Mouse (Mus musculus) midbrain, embryonic 16.5 days (tissue): ENCODE data around the gene Mrps26. TPM values are rescaled to one million over a fixed set of nuclear protein-coding genes. Genes with fewer than 3 reads are reported as not detected.

Source experiments
- ATAC-seq: fragments of 200-750 bp; cut with Nextera tagmentation; 2 replicates; pipeline ENCODE4 v1.8.0; 2017; ENCODE audit warnings: moderate TSS enrichment
- H3K27ac ChIP-seq: fragments of 300-500 bp; sonication (generic); 2 replicates; pipeline ENCODE4 v1.5.1; 2014; ENCODE audit warnings: mild to moderate bottlenecking, low read length, mixed read lengths
- H3K27me3 ChIP-seq: fragments of 300-500 bp; sonication (generic); 2 replicates; pipeline ENCODE4 v1.6.1; 2014; ENCODE audit warnings: low read depth, low read length, mixed read lengths; ENCODE audit not compliant: control insufficient read depth, insufficient read depth
- H3K36me3 ChIP-seq: fragments of 300-500 bp; sonication (generic); 2 replicates; pipeline ENCODE4 v1.6.1; 2014; ENCODE audit warnings: mild to moderate bottlenecking, low read length, moderate library complexity, mixed read lengths; ENCODE audit not compliant: control insufficient read depth, insufficient read depth
- H3K4me1 ChIP-seq: fragments of 300-500 bp; sonication (generic); 2 replicates; pipeline ENCODE4 v1.6.1; 2014; ENCODE audit warnings: mild to moderate bottlenecking, low read length, mixed read lengths; ENCODE audit not compliant: control insufficient read depth, insufficient read depth
- H3K4me2 ChIP-seq: fragments of 300-500 bp; sonication (generic); 2 replicates; pipeline ENCODE4 v1.6.1; 2014; ENCODE audit warnings: mild to moderate bottlenecking, low read length, mixed read lengths
- H3K4me3 ChIP-seq: fragments of 300-500 bp; sonication (generic); 2 replicates; pipeline ENCODE4 v1.5.1; 2014; ENCODE audit warnings: low read depth, mild to moderate bottlenecking, low read length, moderate library complexity, mixed read lengths
- H3K9ac ChIP-seq: fragments of 300-500 bp; sonication (generic); 2 replicates; pipeline ENCODE4 v1.6.1; 2014; ENCODE audit warnings: low read depth, low read length, mixed read lengths
- H3K9me3 ChIP-seq: fragments of 300-500 bp; sonication (generic); replicated peaks from 2 replicates; pipeline ENCODE4 v1.6.1; 2014; ENCODE audit warnings: mild to moderate bottlenecking, low read length, mixed read lengths; ENCODE audit not compliant: control insufficient read depth, poor library complexity, severe bottlenecking
- WGBS: fragments of 180-500 bp; shearing (Covaris S2); extraction: QIAGEN DNeasy Blood & Tissue Kit; methylation state at CpG from one replicate; pipeline ENCODE4 v1.1.7; 2014; 5-methylcytosine and 5-hydroxymethylcytosine counted together
- microRNA-seq: library from miRNA; unstranded; fragments of <30 nt; microRNA quantifications from one replicate; pipeline ENCODE4, GENCODE M21; 2017
- polyA plus RNA-seq: library from polyadenylated mRNA; unstranded; fragments of >200 nt; fragmentation: Nextera tagmentation; extraction: Ambion mirVana; gene quantifications from 2 replicates; pipeline ENCODE4 v1.2.1, GENCODE M21; 2015

The Mrps26 gene
- polyA plus RNA-seq, 1 experiment from 2014 or later: 109 TPM

DNA sequence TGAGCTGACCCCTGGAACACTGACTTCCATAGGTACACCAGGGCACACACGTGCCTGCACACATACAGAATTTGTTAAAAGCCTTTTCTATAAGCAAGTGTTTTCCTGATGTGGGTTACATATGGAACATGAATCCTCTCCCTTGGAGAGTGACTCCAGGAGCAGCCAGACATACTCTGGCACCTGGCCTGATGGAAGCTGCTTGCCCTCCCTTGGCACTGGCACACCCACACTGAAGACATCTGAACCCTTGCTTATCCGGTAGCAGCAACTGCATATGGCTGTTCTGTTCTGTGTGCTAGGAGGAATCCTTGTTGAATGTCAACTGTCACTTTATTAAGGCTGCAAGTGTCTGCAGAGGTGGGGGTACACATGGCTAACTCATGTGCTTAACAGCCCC is 27.5 kb downstream of the Mrps26 start:
- H3K36me3 ChIP-seq: peaks cover 16% of the 10 kb centered on the region
- H3K4me3 ChIP-seq: no peak overlapping the region
- H3K9me3 ChIP-seq: no peaks in the 10 kb centered on the region
- no peaks in the 10 kb centered on the region for H3K4me1 ChIP-seq
- no peak for ATAC-seq
- no peaks in the 10 kb centered on the region for H3K27me3 ChIP-seq
- no peak overlapping the region for H3K4me2 ChIP-seq
- 98% methylated on average over 2 of the region's 2 CpGs for WGBS
- no peak overlapping the region for H3K9ac ChIP-seq
- H3K27ac ChIP-seq: no peak overlapping the region

- no peak overlapping the region for H3K9ac ChIP-seq
- no peaks in the 10 kb centered on the region for H3K9me3 ChIP-seq
- no peaks in the 10 kb centered on the region for H3K4me1 ChIP-seq
- no peak overlapping the region for H3K27ac ChIP-seq
- 90% methylated on average over 1 of the region's 1 CpGs for WGBS
- H3K27me3 ChIP-seq: no peaks in the 10 kb centered on the region
- no peak overlapping the region for H3K4me3 ChIP-seq
- ATAC-seq: no peak
- peaks cover 26% of the 10 kb centered on the region for H3K36me3 ChIP-seq
- H3K4me2 ChIP-seq: no peak overlapping the region
Observed at GRCm38 (mm10) chr2:130595596-130595995, 32.1 kb downstream of the Mrps26 start.

DNA sequence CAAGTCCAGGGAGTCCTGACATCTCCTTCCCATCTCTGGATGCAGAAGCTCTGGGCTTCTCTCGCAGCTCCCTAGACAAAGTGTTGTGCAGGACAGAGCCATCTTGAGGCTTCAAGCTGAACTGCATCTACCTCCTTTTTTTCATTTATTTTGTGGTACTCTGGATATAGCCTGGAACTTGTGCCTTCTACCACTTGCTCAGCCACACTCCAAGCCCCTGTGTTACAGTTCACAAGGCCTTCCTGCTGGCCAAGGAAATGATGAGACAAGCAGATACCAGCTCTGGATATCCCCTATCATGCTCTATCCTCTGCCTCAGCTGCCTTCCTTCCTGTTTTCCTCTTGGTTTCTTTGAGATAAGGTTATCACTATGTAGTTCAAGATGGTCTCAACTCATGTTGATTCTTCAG is 34.1 kb downstream of the Mrps26 start:
- Histone ChIP-seq H3K4me3 (no peak overlapping the region), H3K36me3 (peaks cover 24% of the 10 kb centered on the region), H3K9me3 (no peaks in the 10 kb centered on the region), H3K9ac (no peak overlapping the region), H3K27me3 (no peaks in the 10 kb centered on the region), H3K4me1 (no peaks in the 10 kb centered on the region), H3K4me2 (no peak overlapping the region), H3K27ac (no peak overlapping the region)
- WGBS: 12% methylated on average over 1 of the region's 1 CpGs
- ATAC-seq: no peak

GRCm38 (mm10) chr2:130598399-130598798 is 34.9 kb downstream of the Mrps26 start:
- 73% methylated on average over 3 of the region's 3 CpGs for WGBS

GRCm38 (mm10) chr2:130602195-130602594 is 38.7 kb downstream of the Mrps26 start:
- 83% methylated on average over 4 of the region's 4 CpGs for WGBS
- H3K4me2 ChIP-seq: no peak overlapping the region
- ATAC-seq: no peak

More at GRCm38 (mm10) chr2:130598399-130598798, 34.9 kb downstream of the Mrps26 start:
- H3K4me3 ChIP-seq: no peak overlapping the region
- H3K27ac ChIP-seq: no peak overlapping the region
- no peak overlapping the region for H3K4me2 ChIP-seq
- no peaks in the 10 kb centered on the region for H3K4me1 ChIP-seq
- H3K36me3 ChIP-seq: peaks cover 27% of the 10 kb centered on the region
- no peak overlapping the region for H3K9ac ChIP-seq
- ATAC-seq: no peak
- H3K9me3 ChIP-seq: no peaks in the 10 kb centered on the region
- H3K27me3 ChIP-seq: no peaks in the 10 kb centered on the region

GRCm38 (mm10) chr2:130613091-130613490 is 49.5 kb downstream of the Mrps26 start:
- no peak overlapping the region for H3K9ac ChIP-seq
- H3K4me3 ChIP-seq: no peak overlapping the region
- no peak overlapping the region for H3K27ac ChIP-seq
- 57% methylated on average over 3 of the region's 3 CpGs for WGBS
- H3K4me2 ChIP-seq: no peak overlapping the region
- H3K27me3 ChIP-seq: no peaks in the 10 kb centered on the region
- no peaks in the 10 kb centered on the region for H3K4me1 ChIP-seq
- H3K9me3 ChIP-seq: no peaks in the 10 kb centered on the region
- H3K36me3 ChIP-seq: peaks cover 15% of the 10 kb centered on the region
- ATAC-seq: no peak

More at GRCm38 (mm10) chr2:130602195-130602594, 38.7 kb downstream of the Mrps26 start:
- Histone ChIP-seq H3K4me1 (no peaks in the 10 kb centered on the region), H3K36me3 (peaks cover 17% of the 10 kb centered on the region), H3K9me3 (no peaks in the 10 kb centered on the region), H3K9ac (no peak overlapping the region), H3K4me3 (no peak overlapping the region), H3K27me3 (no peaks in the 10 kb centered on the region), H3K27ac (no peak overlapping the region)

Small RNA genes lying within 50 kb of the gene (microRNA-seq; reads per million reads assigned to microRNA genes)
- gene Gm23876: not detected

Other genes starting within 250 kb of the Mrps26 start
- gene Cpxm1, start 166.2 kb upstream of the Mrps26 start, polyA plus RNA-seq: 20.7 and 26.2 TPM in 2 replicates
- gene Gm28372, start 158.5 kb upstream of the Mrps26 start, polyA plus RNA-seq: 0.14 TPM in 1 of 2 replicates, not detected in the other
- 0.51 TPM in 1 of 2 replicates, not detected in the other for gene 1700020A23Rik, start 158.5 kb upstream of the Mrps26 start, polyA plus RNA-seq
- 0.21 TPM in 1 of 2 replicates, not detected in the other for gene Tmem239, start 157.3 kb upstream of the Mrps26 start, polyA plus RNA-seq
- gene Vps16, start 139.4 kb upstream of the Mrps26 start, polyA plus RNA-seq: 99.2 and 110 TPM in 2 replicates
- 15.4 and 15.7 TPM in 2 replicates for gene Pced1a, start 139.0 kb upstream of the Mrps26 start, polyA plus RNA-seq
- gene Ptpra, start 113.5 kb upstream of the Mrps26 start, polyA plus RNA-seq: 137 and 144 TPM in 2 replicates
- gene Oxt, start 12.4 kb downstream of the Mrps26 start, polyA plus RNA-seq: 0.93 and 15.3 TPM in 2 replicates
- 76.0 and 77.8 TPM in 2 replicates for gene Avp, start 18.8 kb downstream of the Mrps26 start, polyA plus RNA-seq
- 10.2 and 11.4 TPM in 2 replicates for gene Fastkd5, start 66.3 kb downstream of the Mrps26 start, polyA plus RNA-seq
- gene Ubox5, start 66.3 kb downstream of the Mrps26 start, polyA plus RNA-seq: 8.4 and 8.9 TPM in 2 replicates
- gene Lzts3, start 79.1 kb downstream of the Mrps26 start, polyA plus RNA-seq: 17.7 and 20.7 TPM in 2 replicates
- gene Ddrgk1, start 100.9 kb downstream of the Mrps26 start, polyA plus RNA-seq: 71.0 and 77.1 TPM in 2 replicates
- gene Itpa, start 103.9 kb downstream of the Mrps26 start, polyA plus RNA-seq: 136 and 137 TPM in 2 replicates
- 0.41 and 0.45 TPM in 2 replicates for gene Slc4a11, start 133.8 kb downstream of the Mrps26 start, polyA plus RNA-seq